Mouse (Mus musculus) stomach, embryonic 15.5 days (tissue): ENCODE measurements around the gene Tiparp. TPM values are rescaled to one million over a fixed set of nuclear protein-coding genes. Genes with fewer than 3 reads are reported as not detected.

Source experiments
- ATAC-seq: fragments of 200-750 bp; cut with Nextera tagmentation; 2 replicates; pipeline ENCODE4 v1.8.0; 2017; ENCODE audit warnings: low read depth, moderate number of reproducible peaks, moderate TSS enrichment; ENCODE audit not compliant: insufficient read depth, low FRiP score
- H3K27ac ChIP-seq: fragments of 300-500 bp; sonication (generic); 2 replicates; pipeline ENCODE4 v1.5.1; 2015; ENCODE audit warnings: mild to moderate bottlenecking, inconsistent platforms
- H3K27me3 ChIP-seq: fragments of 300-500 bp; sonication (generic); replicated peaks from 2 replicates; pipeline ENCODE4 v1.6.1; 2015; ENCODE audit warnings: inconsistent platforms
- H3K36me3 ChIP-seq: fragments of 300-500 bp; sonication (generic); 2 replicates; pipeline ENCODE4 v1.6.1; 2015; ENCODE audit warnings: inconsistent platforms
- H3K4me1 ChIP-seq: fragments of 300-500 bp; sonication (generic); 2 replicates; pipeline ENCODE4 v1.6.1; 2015; ENCODE audit warnings: inconsistent platforms
- H3K4me2 ChIP-seq: fragments of 300-500 bp; sonication (generic); 2 replicates; pipeline ENCODE4 v1.6.1; 2015; ENCODE audit warnings: mild to moderate bottlenecking, inconsistent platforms
- H3K4me3 ChIP-seq: fragments of 300-500 bp; sonication (generic); replicated peaks from 2 replicates; pipeline ENCODE4 v1.5.1; 2015; ENCODE audit warnings: inconsistent platforms
- H3K9ac ChIP-seq: fragments of 300-500 bp; sonication (generic); 2 replicates; pipeline ENCODE4 v1.6.1; 2015; ENCODE audit warnings: inconsistent platforms
- H3K9me3 ChIP-seq: fragments of 300-500 bp; sonication (generic); 2 replicates; pipeline ENCODE4 v1.6.1; 2016; ENCODE audit warnings: inconsistent platforms
- WGBS: fragments of 180-500 bp; shearing (Covaris S2); methylation state at CpG from one replicate; pipeline ENCODE4 v1.1.7; 2015; 5-methylcytosine and 5-hydroxymethylcytosine counted together
- polyA plus RNA-seq: library from polyadenylated mRNA; unstranded; fragments of >200 nt; fragmentation: Nextera tagmentation; extraction: Ambion mirVana; gene quantifications from 2 replicates; pipeline ENCODE4 v1.2.1, GENCODE M21; 2015

The Tiparp gene
- polyA plus RNA-seq, 1 experiment from 2014 or later = 35.5 TPM

DNA sequence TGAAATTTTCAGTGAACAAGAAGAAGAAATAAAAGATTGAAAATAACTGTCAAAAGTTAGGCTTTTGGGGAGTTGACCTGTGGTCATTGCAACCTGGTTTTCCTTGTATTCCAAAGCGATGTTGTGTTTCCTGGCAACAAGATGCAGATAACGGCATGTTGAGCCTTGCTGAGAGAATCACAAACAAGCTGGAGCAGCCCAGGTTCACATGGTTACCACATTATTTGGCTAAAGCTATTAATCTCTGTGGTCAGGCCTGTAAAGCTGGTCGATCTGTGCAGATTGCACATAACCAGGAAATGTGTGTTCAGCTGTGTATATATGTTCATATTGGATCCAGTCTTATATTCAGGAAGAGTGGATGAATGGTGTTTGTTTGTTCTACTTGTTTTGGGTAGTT, 5.4 kb downstream of the Tiparp start:
- no peak overlapping the region for H3K4me2 ChIP-seq
- no peak for ATAC-seq
- no peak overlapping the region for H3K27ac ChIP-seq
- H3K9me3 ChIP-seq = no peaks in the 10 kb centered on the region
- no peak overlapping the region for H3K4me3 ChIP-seq
- no peak overlapping the region for H3K9ac ChIP-seq
- no peaks in the 10 kb centered on the region for H3K27me3 ChIP-seq
- 39% methylated on average over 3 of the region's 3 CpGs for WGBS
- no peaks in the 10 kb centered on the region for H3K36me3 ChIP-seq
- H3K4me1 ChIP-seq = 0 out of 2 replicates have a peak, but pooled peaks cover 2% of the 10 kb centered on the region

DNA sequence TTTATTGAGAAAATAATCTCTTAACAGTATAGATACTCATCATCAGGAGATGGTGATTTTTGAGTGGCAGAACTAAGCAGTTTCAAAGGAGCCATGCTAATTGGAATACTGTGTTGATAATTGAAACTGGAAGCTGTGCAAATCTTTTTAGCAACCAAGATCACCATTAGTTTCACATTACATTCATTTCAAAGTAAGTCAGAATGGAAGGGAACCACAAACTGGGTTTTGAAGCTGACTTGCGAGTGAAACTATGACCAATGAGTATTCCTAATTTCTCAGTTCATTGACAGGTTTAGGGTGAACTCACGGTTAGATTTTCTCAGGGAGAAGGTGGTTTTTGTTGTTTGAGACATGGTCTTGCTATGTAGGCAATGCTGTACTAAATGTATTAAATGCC, 6.3 kb downstream of the Tiparp start:
- no peaks in the 10 kb centered on the region for H3K27me3 ChIP-seq
- H3K9ac ChIP-seq = no peak overlapping the region
- H3K27ac ChIP-seq = no peak overlapping the region
- 55% methylated on average over 2 of the region's 2 CpGs for WGBS
- H3K9me3 ChIP-seq = no peaks in the 10 kb centered on the region
- no peaks in the 10 kb centered on the region for H3K36me3 ChIP-seq
- no peak overlapping the region for H3K4me2 ChIP-seq
- H3K4me3 ChIP-seq = no peak overlapping the region
- ATAC-seq = no peak
- 0 out of 2 replicates have a peak, but pooled peaks cover 2% of the 10 kb centered on the region for H3K4me1 ChIP-seq

GRCm38 (mm10) chr3:65535087-65535761, 7.0 kb downstream of the Tiparp start:
- no peak for ATAC-seq
- H3K27ac ChIP-seq = no peak overlapping the region
- H3K9me3 ChIP-seq = no peaks in the 10 kb centered on the region
- H3K36me3 ChIP-seq = no peaks in the 10 kb centered on the region
- H3K4me3 ChIP-seq = no peak overlapping the region
- H3K9ac ChIP-seq = no peak overlapping the region
- H3K4me1 ChIP-seq = 0 out of 2 replicates have a peak, but pooled peaks cover 2% of the 10 kb centered on the region
- H3K4me2 ChIP-seq = no peak overlapping the region
- H3K27me3 ChIP-seq = no peaks in the 10 kb centered on the region

GRCm38 (mm10) chr3:65537288-65537687, 9.1 kb downstream of the Tiparp start:
- Histone ChIP-seq H3K4me2 (no peak overlapping the region), H3K27ac (no peak overlapping the region), H3K4me3 (no peak overlapping the region), H3K27me3 (no peaks in the 10 kb centered on the region), H3K36me3 (no peaks in the 10 kb centered on the region), H3K9me3 (no peaks in the 10 kb centered on the region), H3K9ac (no peak overlapping the region), H3K4me1 (0 out of 2 replicates have a peak, but pooled peaks cover 5% of the 10 kb centered on the region)
- no peak for ATAC-seq
- 81% methylated on average over 1 of the region's 1 CpGs for WGBS

GRCm38 (mm10) chr3:65540906-65541551, 12.8 kb downstream of the Tiparp start:
- Histone ChIP-seq H3K9ac (no peak overlapping the region), H3K27me3 (no peaks in the 10 kb centered on the region), H3K4me3 (no peak overlapping the region), H3K4me2 (no peak overlapping the region), H3K36me3 (no peaks in the 10 kb centered on the region), H3K27ac (no peak overlapping the region), H3K4me1 (0 out of 2 replicates have a peak, but pooled peaks cover 3% of the 10 kb centered on the region), H3K9me3 (no peaks in the 10 kb centered on the region)
- ATAC-seq = no peak
- WGBS = 74% methylated on average over 6 of the region's 6 CpGs

GRCm38 (mm10) chr3:65541552-65541935, 13.3 kb downstream of the Tiparp start:
- ATAC-seq = peak; percentile 50; the same call in 1 of the 2 replicates
- H3K4me1 ChIP-seq = 0 out of 2 replicates have a peak, but pooled peaks cover 3% of the 10 kb centered on the region
- H3K9ac ChIP-seq = no peak overlapping the region
- H3K27me3 ChIP-seq = no peaks in the 10 kb centered on the region
- no peak overlapping the region for H3K27ac ChIP-seq
- H3K4me3 ChIP-seq = no peak overlapping the region
- no peaks in the 10 kb centered on the region for H3K9me3 ChIP-seq
- H3K4me2 ChIP-seq = no peak overlapping the region
- WGBS = 33% methylated on average over 4 of the region's 4 CpGs
- H3K36me3 ChIP-seq = no peaks in the 10 kb centered on the region

- ATAC-seq = no peak
- WGBS = 69% methylated on average over 6 of the region's 6 CpGs
- Histone ChIP-seq H3K9me3 (no peaks in the 10 kb centered on the region), H3K9ac (no peak overlapping the region), H3K4me1 (no peaks in the 10 kb centered on the region), H3K27me3 (no peaks in the 10 kb centered on the region), H3K4me2 (no peak overlapping the region), H3K27ac (no peak overlapping the region), H3K4me3 (no peak overlapping the region), H3K36me3 (no peaks in the 10 kb centered on the region)
Observed at GRCm38 (mm10) chr3:65549785-65550184, 21.6 kb downstream of the Tiparp start.

DNA sequence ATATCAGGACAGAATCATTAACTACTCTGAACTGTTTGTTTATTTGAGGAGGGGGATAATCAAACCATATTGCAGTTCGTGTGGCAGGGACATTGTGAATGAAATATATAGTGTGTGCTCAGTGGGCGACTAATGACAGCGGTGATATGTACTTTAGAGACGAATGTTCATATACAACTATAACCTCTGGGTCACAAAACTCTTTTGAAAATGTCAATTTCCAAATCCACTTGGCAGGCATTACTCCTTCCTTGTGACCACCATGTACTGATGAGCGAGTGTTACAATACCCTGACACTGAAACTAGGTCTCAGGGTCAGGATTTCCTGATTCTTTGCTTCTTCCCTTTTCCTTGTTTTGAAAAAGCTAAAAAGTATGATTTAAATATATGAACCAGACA, 22.9 kb downstream of the Tiparp start:
- Histone ChIP-seq H3K27ac (no peak overlapping the region), H3K4me1 (no peaks in the 10 kb centered on the region), H3K9me3 (no peaks in the 10 kb centered on the region), H3K27me3 (no peaks in the 10 kb centered on the region), H3K4me2 (no peak overlapping the region), H3K9ac (no peak overlapping the region), H3K36me3 (no peaks in the 10 kb centered on the region), H3K4me3 (no peak overlapping the region)
- WGBS = 44% methylated on average over 5 of the region's 5 CpGs
- no peak for ATAC-seq

GRCm38 (mm10) chr3:65554633-65555032, 26.4 kb downstream of the Tiparp start:
- no peak overlapping the region for H3K4me3 ChIP-seq
- no peaks in the 10 kb centered on the region for H3K27me3 ChIP-seq
- WGBS = 89% methylated on average over 2 of the region's 2 CpGs
- H3K36me3 ChIP-seq = no peaks in the 10 kb centered on the region
- no peaks in the 10 kb centered on the region for H3K4me1 ChIP-seq
- H3K4me2 ChIP-seq = no peak overlapping the region
- ATAC-seq = no peak
- no peak overlapping the region for H3K9ac ChIP-seq
- H3K27ac ChIP-seq = no peak overlapping the region
- H3K9me3 ChIP-seq = no peaks in the 10 kb centered on the region

GRCm38 (mm10) chr3:65558679-65559078, 30.5 kb downstream of the Tiparp start:
- H3K27ac ChIP-seq = no peak overlapping the region
- WGBS = 78% methylated on average over 4 of the region's 4 CpGs
- no peaks in the 10 kb centered on the region for H3K36me3 ChIP-seq
- H3K4me3 ChIP-seq = no peak overlapping the region
- ATAC-seq = no peak
- H3K4me1 ChIP-seq = no peaks in the 10 kb centered on the region
- no peaks in the 10 kb centered on the region for H3K27me3 ChIP-seq
- no peak overlapping the region for H3K4me2 ChIP-seq
- H3K9ac ChIP-seq = no peak overlapping the region
- no peaks in the 10 kb centered on the region for H3K9me3 ChIP-seq

GRCm38 (mm10) chr3:65562212-65562611, 34.0 kb downstream of the Tiparp start:
- H3K9me3 ChIP-seq = no peaks in the 10 kb centered on the region
- H3K4me1 ChIP-seq = no peaks in the 10 kb centered on the region
- H3K4me3 ChIP-seq = no peak overlapping the region
- H3K27me3 ChIP-seq = no peaks in the 10 kb centered on the region
- no peak for ATAC-seq
- H3K27ac ChIP-seq = no peak overlapping the region
- H3K4me2 ChIP-seq = no peak overlapping the region
- no peak overlapping the region for H3K9ac ChIP-seq
- H3K36me3 ChIP-seq = no peaks in the 10 kb centered on the region
- WGBS = 72% methylated on average over 9 of the region's 9 CpGs

DNA sequence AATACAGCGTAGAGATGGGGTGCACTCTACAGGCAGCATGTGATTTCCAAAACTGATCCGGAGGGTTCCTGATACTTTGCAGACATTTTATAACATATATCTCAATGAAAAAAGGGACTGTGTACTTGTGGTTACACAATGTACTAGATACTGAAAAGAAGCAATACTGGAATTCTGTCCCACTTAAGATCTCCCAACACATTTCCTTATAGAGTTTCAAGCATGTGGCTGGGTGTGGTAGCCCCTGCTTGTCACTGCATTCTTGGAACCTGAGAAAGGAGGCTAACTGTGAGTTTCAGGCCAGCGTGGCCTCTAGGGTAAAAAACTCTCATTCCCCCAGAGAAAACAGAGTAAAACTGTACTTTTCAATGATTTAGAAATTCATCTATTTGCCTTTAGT, 34.5 kb downstream of the Tiparp start:
- Histone ChIP-seq H3K9ac (no peak overlapping the region), H3K27ac (no peak overlapping the region), H3K4me3 (no peak overlapping the region), H3K27me3 (no peaks in the 10 kb centered on the region), H3K9me3 (no peaks in the 10 kb centered on the region), H3K4me2 (no peak overlapping the region), H3K4me1 (no peaks in the 10 kb centered on the region), H3K36me3 (no peaks in the 10 kb centered on the region)
- WGBS = 81% methylated on average over 3 of the region's 3 CpGs
- ATAC-seq = no peak
